Mouse (Mus musculus) brain, embryonic 14.5 days (tissue): ENCODE measurements at regions not wholly inside any gene's neighbourhood (a gene's known extent, or its start where the extent isn't known, plus 50 kb on each side); places are given as distances from the start of the nearest gene placed in this dataset.

ENCODE experiments used
- CTCF ChIP-seq: fragments of 200-500 bp; IDR thresholded peaks from 2 replicates; pipeline ENCODE4 v1.5.1; 2012; ENCODE audit warnings: inconsistent platforms, mild to moderate bottlenecking, moderate library complexity, borderline replicate concordance; ENCODE audit not compliant: insufficient read depth, insufficient read length; ENCODE audit errors: extremely low read depth
- POLR2A ChIP-seq: fragments of 200-500 bp; IDR thresholded peaks from 2 replicates; pipeline ENCODE4 v1.6.1; 2012; ENCODE audit warnings: mild to moderate bottlenecking, inconsistent platforms, borderline replicate concordance; ENCODE audit not compliant: poor library complexity, insufficient read depth, insufficient read length, severe bottlenecking; ENCODE audit errors: extremely low read depth

- TF ChIP-seq POLR2A (no peak), CTCF (no peak)
These were observed 259.5 kb downstream of the Sim1 start for GRCm38 (mm10) chr10:51154016-51154415.
